Comparison of ENCODE assay signal across 9 mouse cellular contexts in the genomic region with DNA sequence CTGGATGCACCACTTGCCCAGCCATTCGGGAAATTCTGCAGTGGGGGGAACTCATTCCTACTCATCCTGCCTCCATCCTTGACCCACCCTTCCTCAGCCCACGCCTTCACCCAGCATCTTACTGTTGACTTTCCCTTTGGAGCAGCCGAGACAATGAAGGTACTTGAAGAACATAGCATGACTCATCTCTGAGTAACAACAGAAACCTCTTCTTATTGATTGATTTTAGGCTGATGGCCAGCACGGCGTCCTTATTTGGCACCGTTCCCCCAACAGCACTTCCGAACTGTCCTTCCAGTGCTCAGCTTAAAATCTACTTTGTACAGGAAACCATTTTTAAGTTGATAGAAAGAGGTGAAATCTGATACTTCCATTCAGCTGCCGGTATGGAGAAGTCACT. TPM values are rescaled to one million over a fixed set of nuclear protein-coding genes. Genes with fewer than 3 reads are reported as not detected.
DNase-seq lines count a peak whose midpoint lies in the region; ATAC-seq and TF ChIP-seq lines count a peak whose summit lies in the region.
"Had no signal": no experiment of that assay in that cellular context is flagged by ENCODE, and none has a peak within 500 bp of the region (broad histone marks: within the 10 kb centered on the region; RNA-seq: fewer than 3 reads in every experiment).

No protein-coding gene starts in this region.

- H3K4me1 ChIP-seq in embryonic facial prominence, embryonic 14.5 days (ENCODE audit: control insufficient read depth, insufficient read depth, low read length): peaks cover 8% of the 10 kb centered on the region; the same call in 1 of the 2 replicates
- peaks cover 11% of the 10 kb centered on the region for H3K4me1 ChIP-seq in embryonic facial prominence, embryonic 10.5 days
- no peaks in the 10 kb centered on the region for H3K4me1 ChIP-seq in kidney, postnatal 0 days (replicated peaks; ENCODE audit: insufficient read depth, low read length)
- H3K4me1 ChIP-seq in hindbrain, embryonic 13.5 days (replicated peaks): peaks cover 9% of the 10 kb centered on the region

- TF ChIP-seq CTCF in kidney, postnatal 0 days (IDR thresholded peaks at IDR 0.05; ENCODE audit: low read depth): no peak

- H3K27ac ChIP-seq in embryonic facial prominence, embryonic 14.5 days (replicated peaks; ENCODE audit: low read depth, low read length): no peak overlapping the region
- H3K27ac ChIP-seq in embryonic facial prominence, embryonic 10.5 days (replicated peaks): no peak overlapping the region
- no peak overlapping the region for H3K27ac ChIP-seq in kidney, postnatal 0 days
- H3K27ac ChIP-seq in hindbrain, embryonic 13.5 days: no peak overlapping the region
- H3K27ac ChIP-seq: macrophage had no signal

- H3K4me3 ChIP-seq in embryonic facial prominence, embryonic 14.5 days (ENCODE audit: low read depth, low read length): no peak overlapping the region
- no peak overlapping the region for H3K4me3 ChIP-seq in embryonic facial prominence, embryonic 10.5 days
- H3K4me3 ChIP-seq in kidney, postnatal 0 days (replicated peaks; ENCODE audit: low read depth, low read length): no peak overlapping the region
- H3K4me3 ChIP-seq in hindbrain, embryonic 13.5 days: no peak overlapping the region

- H3K9ac ChIP-seq in embryonic facial prominence, embryonic 14.5 days (ENCODE audit: low read depth, low read length): no peak overlapping the region
- no peak overlapping the region for H3K9ac ChIP-seq in kidney, postnatal 0 days (ENCODE audit: low read depth, low read length)
- no peak overlapping the region for H3K9ac ChIP-seq in hindbrain, embryonic 13.5 days

- H3K36me3 ChIP-seq in embryonic facial prominence, embryonic 14.5 days (ENCODE audit: control insufficient read depth, insufficient read depth, low read length): no peaks in the 10 kb centered on the region
- H3K36me3 ChIP-seq in embryonic facial prominence, embryonic 10.5 days (replicated peaks): no peaks in the 10 kb centered on the region
- H3K36me3 ChIP-seq in kidney, postnatal 0 days (ENCODE audit: insufficient read depth, low read length): no peaks in the 10 kb centered on the region
- no peaks in the 10 kb centered on the region for H3K36me3 ChIP-seq in hindbrain, embryonic 13.5 days

- peak; percentile 48 for DNase-seq in embryonic facial prominence, embryonic 14.5 days (ENCODE audit: low spot score)
- DNase-seq in embryonic facial prominence, embryonic 10.5 days (ENCODE audit: low spot score): no peak
- DNase-seq in ES-CJ7 (ENCODE audit: low read depth, low spot score): peak; percentile 34
- peak; percentile 59 for DNase-seq in heart, adult 8-10 months (ENCODE audit: low spot score)
- peak; percentile 50 for DNase-seq in kidney, postnatal 0 days (ENCODE audit: low spot score)
- DNase-seq in right cerebral cortex, postnatal 4 days: no peak
- DNase-seq in embryo, embryonic 10.5 days (ENCODE audit: low spot score): no peak

- WGBS in embryonic facial prominence, embryonic 14.5 days: 46% methylated on average over 8 of the region's 8 CpGs
- 79% methylated on average over 8 of the region's 8 CpGs for WGBS in embryonic facial prominence, embryonic 10.5 days
- WGBS in kidney, postnatal 0 days: 40% methylated on average over 8 of the region's 8 CpGs
- 72% methylated on average over 8 of the region's 8 CpGs for WGBS in hindbrain, embryonic 13.5 days

- H3K9me3 ChIP-seq in embryonic facial prominence, embryonic 14.5 days (ENCODE audit: control insufficient read depth, low read length): no peaks in the 10 kb centered on the region
- H3K9me3 ChIP-seq in embryonic facial prominence, embryonic 10.5 days: no peaks in the 10 kb centered on the region
- no peaks in the 10 kb centered on the region for H3K9me3 ChIP-seq in kidney, postnatal 0 days (replicated peaks; ENCODE audit: low read length)
- H3K9me3 ChIP-seq in hindbrain, embryonic 13.5 days: no peaks in the 10 kb centered on the region

- ATAC-seq in embryonic facial prominence, embryonic 14.5 days (ENCODE audit: low read depth): no peak
- no peak for ATAC-seq in kidney, postnatal 0 days (replicated peaks; ENCODE audit: low FRiP score, low read depth)
- ATAC-seq in hindbrain, embryonic 13.5 days (ENCODE audit: low FRiP score): no peak

- no peak overlapping the region for H3K4me2 ChIP-seq in embryonic facial prominence, embryonic 14.5 days (ENCODE audit: low read depth, low read length)
- no peak overlapping the region for H3K4me2 ChIP-seq in kidney, postnatal 0 days (ENCODE audit: low read length)
- H3K4me2 ChIP-seq in hindbrain, embryonic 13.5 days: no peak overlapping the region

- no peaks in the 10 kb centered on the region for H3K27me3 ChIP-seq in embryonic facial prominence, embryonic 14.5 days (replicated peaks; ENCODE audit: control insufficient read depth, insufficient read depth, low read length)
- H3K27me3 ChIP-seq in embryonic facial prominence, embryonic 10.5 days (replicated peaks; ENCODE audit: low read depth, poor library complexity, severe bottlenecking): no peaks in the 10 kb centered on the region
- no peaks in the 10 kb centered on the region for H3K27me3 ChIP-seq in kidney, postnatal 0 days (ENCODE audit: insufficient read depth, low read length)
- H3K27me3 ChIP-seq in hindbrain, embryonic 13.5 days: no peaks in the 10 kb centered on the region

RNA-seq across cellular contexts. Expression of gene Socs5, which starts 4.8 kb away (rescaled TPM):
- 24.1 and 28.2 TPM in 2 replicates for polyA plus RNA-seq in embryonic facial prominence, embryonic 14.5 days (2014; fragmentation: Nextera tagmentation; extraction: Ambion mirVana)
- 8.4 and 10.2 TPM in 2 replicates for polyA plus RNA-seq in embryonic facial prominence, embryonic 10.5 days (2016; fragmentation: Nextera tagmentation; extraction: Ambion mirVana)
- 10 to 100 TPM; 31.0 to 35.6 (median 32.5) TPM for total RNA-seq in heart, adult 8-10 months (2022)
- polyA plus RNA-seq in kidney, postnatal 0 days (2015; fragmentation: Nextera tagmentation; extraction: Ambion mirVana): 15.6 and 15.7 TPM in 2 replicates
- 13.0 and 13.3 TPM in 2 replicates for polyA plus RNA-seq in hindbrain, embryonic 13.5 days (2015; fragmentation: Nextera tagmentation; extraction: Ambion mirVana)

Comparison
In these comparisons a context has a peak if more than half of its experiments do, and no peak if none do; other contexts are left out.
1. DNase-seq: peak in embryonic facial prominence, embryonic 14.5 days (single experiment), ES-CJ7 (single experiment), heart, adult 8-10 months (single experiment) and kidney, postnatal 0 days (single experiment); none in embryonic facial prominence, embryonic 10.5 days (single experiment), right cerebral cortex, postnatal 4 days (single experiment) and embryo, embryonic 10.5 days (single experiment).